Mouse (Mus musculus) forebrain, postnatal 0 days (tissue): ENCODE measurements at regions not wholly inside any gene's neighbourhood (a gene's known extent, or its start where the extent isn't known, plus 50 kb on each side); places are given as distances from the start of the nearest gene placed in this dataset.

Experiments used
- ATAC-seq: fragments of 200-750 bp; cut with Nextera tagmentation; 2 replicates; pipeline ENCODE4 v1.8.0; 2017; ENCODE audit warnings: mild to moderate bottlenecking, moderate library complexity
- DNase-seq: peaks from one replicate; pipeline ENCODE4 v3.0.0-alpha.2; 2015
- H3K27ac ChIP-seq: fragments of 300-500 bp; sonication (generic); 2 replicates; pipeline ENCODE4 v1.5.1; 2014; ENCODE audit warnings: low read depth, mild to moderate bottlenecking, antibody characterized with exemption, low read length, moderate library complexity, mixed read lengths
- H3K27me3 ChIP-seq: fragments of 300-500 bp; sonication (generic); 2 replicates; pipeline ENCODE4 v1.6.1; 2014; ENCODE audit warnings: mild to moderate bottlenecking, low read length, mixed read lengths; ENCODE audit not compliant: insufficient read depth
- H3K36me3 ChIP-seq: fragments of 300-500 bp; sonication (generic); 2 replicates; pipeline ENCODE4 v1.6.1; 2014; ENCODE audit warnings: mild to moderate bottlenecking, moderate library complexity; ENCODE audit not compliant: insufficient read depth
- H3K4me1 ChIP-seq: fragments of 300-500 bp; sonication (generic); 2 replicates; pipeline ENCODE4 v1.6.1; 2014; ENCODE audit warnings: antibody characterized with exemption; ENCODE audit not compliant: insufficient read depth
- H3K4me2 ChIP-seq: fragments of 300-500 bp; sonication (generic); 2 replicates; pipeline ENCODE4 v1.6.1; 2014; ENCODE audit warnings: low read depth, mild to moderate bottlenecking, moderate library complexity
- H3K4me3 ChIP-seq: fragments of 300-500 bp; sonication (generic); 2 replicates; pipeline ENCODE4 v1.5.1; 2014; ENCODE audit warnings: low read depth, low read length, mixed read lengths
- H3K9ac ChIP-seq: fragments of 300-500 bp; sonication (generic); 2 replicates; pipeline ENCODE4 v1.6.1; 2014; ENCODE audit warnings: mild to moderate bottlenecking
- H3K9me3 ChIP-seq: fragments of 300-500 bp; sonication (generic); 2 replicates; pipeline ENCODE4 v1.6.1; 2016; ENCODE audit warnings: low read length
- CTCF ChIP-seq: sonication (generic); IDR thresholded peaks from 2 replicates; pipeline ENCODE4 v1.5.1; 2016; ENCODE audit warnings: antibody characterized with exemption, control low read depth, low read depth
- WGBS: fragments of 180-500 bp; shearing (Covaris S2); extraction: QIAGEN DNeasy Blood & Tissue Kit; methylation state at CpG from one replicate; pipeline ENCODE4 v1.1.7; 2014; 5-methylcytosine and 5-hydroxymethylcytosine counted together

GRCm38 (mm10) chr3:17501556-17501955 lies 446.7 kb upstream of the Cypt12 start:
- ATAC-seq (no peak), DNase-seq (no peak)
- no peak overlapping the region for H3K4me2 ChIP-seq
- no peaks in the 10 kb centered on the region for H3K9me3 ChIP-seq
- 55% methylated on average over 2 of the region's 2 CpGs for WGBS
- H3K4me3 ChIP-seq = no peak overlapping the region
- no peak overlapping the region for H3K9ac ChIP-seq
- H3K36me3 ChIP-seq = no peaks in the 10 kb centered on the region
- no peak overlapping the region for H3K27ac ChIP-seq
- no peak for TF ChIP-seq CTCF
- H3K4me1 ChIP-seq = no peaks in the 10 kb centered on the region
- H3K27me3 ChIP-seq = no peaks in the 10 kb centered on the region

DNA sequence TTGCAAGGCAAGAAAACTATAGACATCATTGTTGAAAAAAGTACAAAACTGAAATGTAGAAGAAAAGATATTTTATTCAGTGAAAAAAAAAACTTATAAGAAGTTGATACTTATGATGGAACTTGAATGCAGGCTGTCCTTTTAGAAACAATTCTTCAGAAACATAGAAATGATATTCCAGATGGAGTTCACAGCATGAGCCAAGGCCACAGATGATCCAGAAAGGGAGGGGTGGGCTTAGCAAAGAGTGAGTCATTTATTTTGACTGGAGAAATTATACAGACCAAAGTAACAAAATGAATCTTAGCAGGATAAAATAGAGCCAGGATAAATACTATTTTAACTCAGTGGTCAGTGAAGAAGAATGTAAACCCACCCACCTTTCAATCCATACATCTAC lies 406.9 kb upstream of the Cypt12 start:
- Histone ChIP-seq H3K9me3 (no peaks in the 10 kb centered on the region), H3K36me3 (no peaks in the 10 kb centered on the region), H3K27me3 (no peaks in the 10 kb centered on the region), H3K27ac (no peak overlapping the region), H3K4me2 (no peak overlapping the region), H3K9ac (no peak overlapping the region), H3K4me1 (no peaks in the 10 kb centered on the region), H3K4me3 (no peak overlapping the region)
- no peak for ATAC-seq
- TF ChIP-seq CTCF = no peak
- DNase-seq = no peak

DNA sequence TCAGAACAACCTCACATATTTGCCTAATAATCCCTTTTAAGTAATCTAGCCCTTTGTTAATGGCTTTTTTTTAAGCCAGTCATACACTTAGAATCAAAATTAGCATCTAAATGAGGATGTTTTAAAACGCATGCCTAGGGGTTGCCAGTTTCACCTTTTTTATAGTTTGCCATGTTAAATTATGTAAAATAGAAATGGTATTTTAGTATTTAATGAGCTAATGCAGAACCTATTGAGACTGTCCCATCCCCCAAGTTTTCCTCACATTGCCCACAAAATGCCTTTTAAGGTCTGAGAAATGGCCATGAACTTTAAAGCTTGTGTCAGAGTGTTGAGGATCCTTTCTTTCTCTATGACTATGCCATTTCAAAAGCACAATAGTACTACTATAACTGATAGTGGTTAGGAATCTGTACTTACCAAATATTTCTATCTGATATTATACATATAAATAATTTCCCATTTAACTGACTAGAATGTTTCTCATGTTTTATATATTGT lies 400.6 kb upstream of the Cypt12 start:
- Histone ChIP-seq H3K9me3 (no peaks in the 10 kb centered on the region), H3K27me3 (no peaks in the 10 kb centered on the region), H3K9ac (no peak overlapping the region), H3K4me2 (no peak overlapping the region), H3K4me1 (no peaks in the 10 kb centered on the region), H3K4me3 (no peak overlapping the region), H3K36me3 (no peaks in the 10 kb centered on the region), H3K27ac (no peak overlapping the region)
- ATAC-seq (no peak), DNase-seq (no peak)
- WGBS = 7% methylated on average over 1 of the region's 1 CpGs
- no peak for TF ChIP-seq CTCF

GRCm38 (mm10) chr3:17582487-17582886 lies 365.7 kb upstream of the Cypt12 start:
- WGBS = 13% methylated on average over 9 of the region's 9 CpGs
- Histone ChIP-seq H3K9me3 (no peaks in the 10 kb centered on the region), H3K27me3 (no peaks in the 10 kb centered on the region), H3K4me1 (peaks cover 5% of the 10 kb centered on the region; the same call in 1 of the 2 replicates), H3K4me2 (peak overlapping the region; percentile 40), H3K9ac (peak overlapping the region; percentile 39), H3K36me3 (no peaks in the 10 kb centered on the region), H3K27ac (peak overlapping the region; percentile 80), H3K4me3 (peak overlapping the region; percentile 3; the same call in 1 of the 2 replicates)
- DNase-seq (peak; percentile 75), ATAC-seq (peak; percentile 60; the same call in 1 of the 2 replicates)
- TF ChIP-seq CTCF = no peak

- no peaks in the 10 kb centered on the region for H3K36me3 ChIP-seq
- H3K27ac ChIP-seq = no peak overlapping the region
- DNase-seq (no peak), ATAC-seq (no peak)
- H3K9me3 ChIP-seq = no peaks in the 10 kb centered on the region
- H3K4me1 ChIP-seq = no peaks in the 10 kb centered on the region
- no peak overlapping the region for H3K4me2 ChIP-seq
- no peak overlapping the region for H3K9ac ChIP-seq
- H3K27me3 ChIP-seq = no peaks in the 10 kb centered on the region
- TF ChIP-seq CTCF = no peak
- WGBS = 34% methylated on average over 2 of the region's 2 CpGs
- no peak overlapping the region for H3K4me3 ChIP-seq
These were observed 358.2 kb upstream of the Cypt12 start for GRCm38 (mm10) chr3:17589956-17590546.

GRCm38 (mm10) chr3:17592463-17592862 lies 355.7 kb upstream of the Cypt12 start:
- WGBS = 17% methylated on average over 3 of the region's 3 CpGs
- no peak for DNase-seq
- no peaks in the 10 kb centered on the region for H3K4me1 ChIP-seq

DNA sequence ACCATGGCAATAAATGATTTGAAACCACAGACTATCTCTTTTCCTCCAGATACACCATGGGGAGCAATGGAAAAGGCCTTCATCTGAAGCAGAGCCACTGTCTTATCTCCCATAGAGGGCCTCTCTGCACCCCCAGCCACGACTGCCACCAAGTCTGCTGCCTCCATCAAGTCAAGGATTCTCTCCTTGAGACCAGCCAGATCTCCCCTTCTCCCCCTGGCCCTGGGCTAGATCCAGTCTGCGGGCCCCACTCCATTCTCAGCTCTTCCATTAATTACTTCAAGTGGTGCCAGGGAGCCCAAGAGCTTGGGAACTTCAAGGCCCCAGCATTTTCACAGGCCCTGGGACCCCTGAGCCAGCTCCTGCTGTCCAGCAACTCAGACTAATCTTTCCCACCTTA lies 351.8 kb upstream of the Cypt12 start:
- DNase-seq = no peak
- no peaks in the 10 kb centered on the region for H3K27me3 ChIP-seq

More at GRCm38 (mm10) chr3:17592463-17592862, 355.7 kb upstream of the Cypt12 start:
- no peaks in the 10 kb centered on the region for H3K9me3 ChIP-seq
- no peak for ATAC-seq
- no peaks in the 10 kb centered on the region for H3K36me3 ChIP-seq
- no peak overlapping the region for H3K9ac ChIP-seq
- H3K4me2 ChIP-seq = no peak overlapping the region
- no peak overlapping the region for H3K4me3 ChIP-seq
- H3K27me3 ChIP-seq = no peaks in the 10 kb centered on the region
- no peak for TF ChIP-seq CTCF
- H3K27ac ChIP-seq = no peak overlapping the region

More for the DNA sequence above, 351.8 kb upstream of the Cypt12 start:
- Histone ChIP-seq H3K4me2 (no peak overlapping the region), H3K4me1 (no peaks in the 10 kb centered on the region), H3K9ac (no peak overlapping the region), H3K9me3 (no peaks in the 10 kb centered on the region), H3K36me3 (no peaks in the 10 kb centered on the region), H3K27ac (no peak overlapping the region), H3K4me3 (no peak overlapping the region)
- WGBS = 61% methylated on average over 2 of the region's 2 CpGs
- no peak for ATAC-seq
- no peak for TF ChIP-seq CTCF
